Mouse (Mus musculus) MEL (cell line): ENCODE results near the gene Retn.

Experiments used
- CHD2 ChIP-seq: IDR thresholded peaks from 2 replicates; pipeline ENCODE4 v1.6.1; 2011; ENCODE audit warnings: low read length, improper control_type of control experiment
- CTCF ChIP-seq, 3 experiments: IDR thresholded peaks in 2 of 3; conservative IDR thresholded peaks in 1 of 3; 2 replicates each; pipeline ENCODE4 v1.5.1; 2011 to 2012; ENCODE audit warnings: low read length in 3 of 3, low read depth in 2 of 3, mild to moderate bottlenecking in 2 of 3, improper control_type of control experiment in 1 of 3, inconsistent platforms in 1 of 3, mixed read lengths in 1 of 3, moderate library complexity in 1 of 3; ENCODE audit not compliant: control insufficient read depth in 1 of 3, insufficient read depth in 1 of 3, poor library complexity in 1 of 3, severe bottlenecking in 1 of 3
- EP300 ChIP-seq, 2 experiments: IDR thresholded peaks; 2 replicates each; pipeline ENCODE4 v1.6.1; 2011; ENCODE audit warnings: improper control_type of control experiment in 2 of 2, low read length in 2 of 2, low read depth in 1 of 2, mild to moderate bottlenecking in 1 of 2
- GABPA ChIP-seq: IDR thresholded peaks from 2 replicates; pipeline ENCODE4 v1.6.1; 2012; ENCODE audit warnings: low read depth, mild to moderate bottlenecking, inconsistent platforms, low read length, improper control_type of control experiment, moderate library complexity
- JUND ChIP-seq: IDR thresholded peaks from 2 replicates; pipeline ENCODE4 v1.6.1; 2011; ENCODE audit warnings: low read depth, mild to moderate bottlenecking, improper control_type of control experiment, low read length
- MAX ChIP-seq: IDR thresholded peaks from 2 replicates; pipeline ENCODE4 v1.6.1; 2011; ENCODE audit warnings: low read length, improper control_type of control experiment
- MEF2A ChIP-seq: IDR thresholded peaks from 2 replicates; pipeline ENCODE4 v1.6.1; 2014; ENCODE audit warnings: low read depth, mild to moderate bottlenecking, inconsistent platforms, low read length, improper control_type of control experiment; ENCODE audit not compliant: poor library complexity, insufficient replicate concordance, severe bottlenecking; ENCODE audit errors: extremely low read depth
- NRF1 ChIP-seq: IDR thresholded peaks from 2 replicates; pipeline ENCODE4 v1.6.1; 2014; ENCODE audit warnings: low read depth, mild to moderate bottlenecking, inconsistent platforms, low read length, improper control_type of control experiment, moderate library complexity; ENCODE audit not compliant: poor library complexity, insufficient read depth, severe bottlenecking
- RCOR1 ChIP-seq: IDR thresholded peaks from 2 replicates; pipeline ENCODE4 v1.6.1; 2012; ENCODE audit warnings: low read depth, mild to moderate bottlenecking, inconsistent platforms, low read length, improper control_type of control experiment
- TAL1 ChIP-seq: IDR thresholded peaks from 2 replicates; pipeline ENCODE4 v1.6.1; 2012; ENCODE audit warnings: mild to moderate bottlenecking, inconsistent platforms, low read length, moderate library complexity, mixed read lengths

- no peak for TF ChIP-seq MEF2A
- TF ChIP-seq JUND: no peak
- TF ChIP-seq NRF1: no peak
- TF ChIP-seq MAX: no peak
- no peak for TF ChIP-seq GABPA
- peak; percentile 12 to 29 (median 17); a peak in 2 of 6 replicates for TF ChIP-seq CTCF (IDR thresholded peaks at IDR 0.05 in 2 of 3, conservative IDR thresholded peaks at IDR 0.05 in 1 of 3; ENCODE audit: control insufficient read depth in 1 of 3, insufficient read depth in 1 of 3, low read depth in 2 of 3, low read length in 3 of 3, poor library complexity in 1 of 3, severe bottlenecking in 1 of 3)
- TF ChIP-seq TAL1: no peak
- no peak for TF ChIP-seq RCOR1
- TF ChIP-seq EP300 (IDR thresholded peaks at IDR 0.05; ENCODE audit: low read depth in 1 of 2, low read length in 2 of 2): no peak
- no peak for TF ChIP-seq CHD2
Observed at GRCm38 (mm10) chr8:3687537-3687936, 32.0 kb downstream of the Retn start.
